Mouse (Mus musculus): ENCODE results near the gene Colec11. TPM values are rescaled to one million over a fixed set of nuclear protein-coding genes. Genes with fewer than 3 reads are reported as not detected.

Colec11 gene
- polyA plus RNA-seq, 1 experiment from 2014 or later: 1.8 TPM

DNA sequence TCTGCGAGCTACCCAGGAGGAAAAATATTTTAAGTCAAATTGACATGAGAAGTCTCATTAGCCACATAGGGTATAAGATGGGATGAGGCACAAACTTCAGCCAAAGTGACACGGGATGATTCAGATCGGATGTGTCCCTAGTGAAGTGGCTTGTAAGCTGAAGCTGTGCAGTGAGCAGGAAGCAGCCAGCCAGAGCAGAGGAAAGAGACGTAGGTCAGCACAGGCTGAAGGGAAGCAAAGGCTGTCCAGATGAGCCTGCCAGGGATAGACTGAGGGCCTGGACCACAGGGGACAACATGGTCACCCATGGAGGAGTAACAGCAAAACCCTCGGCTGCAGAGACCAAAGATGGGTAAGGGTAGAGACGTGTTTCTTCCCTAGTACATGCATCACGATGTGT lies 8.8 kb downstream of the Colec11 start:
- Histone ChIP-seq H3K36me3 (ENCODE audit: control insufficient read depth, insufficient read depth, low read length) (no peaks in the 10 kb centered on the region), H3K9ac (ENCODE audit: low read depth, low read length) (no peak overlapping the region), H3K4me3 (ENCODE audit: low read length) (no peak overlapping the region), H3K27me3 (replicated peaks; ENCODE audit: control insufficient read depth, insufficient read depth, low read length) (no peaks in the 10 kb centered on the region), H3K27ac (ENCODE audit: low read length) (no peak overlapping the region), H3K4me2 (ENCODE audit: low read depth, low read length) (no peak overlapping the region), H3K4me1 (ENCODE audit: control insufficient read depth, insufficient read depth, low read length) (0 out of 2 replicates have a peak, but pooled peaks cover 4% of the 10 kb centered on the region), H3K9me3 (ENCODE audit: control insufficient read depth, low read length) (no peaks in the 10 kb centered on the region)
- WGBS: 62% methylated on average over 7 of the region's 7 CpGs
- no peak for ATAC-seq

DNA sequence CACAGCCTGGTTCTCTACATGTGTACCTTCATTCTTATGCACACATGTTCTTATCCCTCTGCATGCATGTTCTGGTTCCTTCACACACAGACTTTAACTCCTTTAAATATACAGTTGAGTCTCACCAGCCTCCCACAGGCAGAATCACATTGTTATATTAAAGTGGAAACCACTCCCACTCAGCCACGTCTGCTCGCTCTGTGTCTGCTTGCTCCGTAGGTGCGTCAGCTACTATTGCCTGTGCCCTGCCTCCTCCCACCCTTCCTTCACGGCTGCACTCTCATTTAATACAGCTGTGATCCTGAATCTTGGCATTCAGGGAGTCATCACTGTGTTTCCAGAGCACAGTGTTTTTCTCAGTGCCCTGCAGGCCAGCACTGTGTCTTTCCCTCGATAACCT lies 10.8 kb downstream of the Colec11 start:
- no peak for ATAC-seq
- H3K4me2 ChIP-seq (ENCODE audit: low read depth, low read length): no peak overlapping the region
- no peaks in the 10 kb centered on the region for H3K9me3 ChIP-seq (ENCODE audit: control insufficient read depth, low read length)
- no peak overlapping the region for H3K4me3 ChIP-seq (ENCODE audit: low read length)
- H3K36me3 ChIP-seq (ENCODE audit: control insufficient read depth, insufficient read depth, low read length): no peaks in the 10 kb centered on the region
- H3K27me3 ChIP-seq (replicated peaks; ENCODE audit: control insufficient read depth, insufficient read depth, low read length): no peaks in the 10 kb centered on the region
- 0 out of 2 replicates have a peak, but pooled peaks cover 4% of the 10 kb centered on the region for H3K4me1 ChIP-seq (ENCODE audit: control insufficient read depth, insufficient read depth, low read length)
- 52% methylated on average over 6 of the region's 6 CpGs for WGBS
- no peak overlapping the region for H3K9ac ChIP-seq (ENCODE audit: low read depth, low read length)
- no peak overlapping the region for H3K27ac ChIP-seq (ENCODE audit: low read length)

DNA sequence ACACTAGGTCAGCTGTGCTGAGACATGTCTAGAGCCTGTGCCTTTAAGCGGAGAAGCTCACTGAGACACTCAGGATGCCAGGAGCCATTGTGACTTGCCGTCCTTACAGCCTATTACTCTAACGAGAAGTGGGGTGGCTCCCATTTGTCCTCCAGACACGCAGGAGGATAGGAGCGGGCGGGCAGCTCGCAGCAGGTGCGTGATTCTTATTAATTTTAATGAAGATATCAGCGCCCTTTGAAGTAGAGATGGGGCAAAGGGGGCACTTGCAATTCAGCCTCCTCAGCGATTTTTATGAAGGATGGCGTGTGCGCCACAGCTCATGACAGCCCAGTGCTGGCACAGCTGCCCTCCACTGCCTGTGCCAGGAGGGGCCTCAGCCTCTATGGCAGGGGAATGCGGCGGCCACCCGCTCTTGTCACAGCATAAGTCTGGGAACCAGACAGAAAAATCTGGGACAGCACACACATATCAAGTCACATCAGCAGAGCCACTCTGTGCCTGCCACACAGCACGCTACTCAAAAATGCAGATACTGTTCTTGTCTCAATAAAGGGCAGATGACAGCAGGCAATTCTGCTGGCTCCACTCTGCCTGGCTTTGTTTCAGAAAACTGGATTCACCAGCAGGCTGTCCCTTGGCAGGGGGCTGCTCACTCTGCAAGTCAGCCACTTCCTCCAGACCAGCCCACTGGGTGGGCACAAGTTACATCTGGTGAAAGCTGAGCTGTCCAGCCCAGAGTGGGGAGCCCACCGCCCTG lies 15.5 kb downstream of the Colec11 start:
- no peak for ATAC-seq
- Histone ChIP-seq H3K4me2 (ENCODE audit: low read depth, low read length) (no peak overlapping the region), H3K9me3 (ENCODE audit: control insufficient read depth, low read length) (no peaks in the 10 kb centered on the region), H3K4me3 (ENCODE audit: low read length) (no peak overlapping the region), H3K27me3 (replicated peaks; ENCODE audit: control insufficient read depth, insufficient read depth, low read length) (no peaks in the 10 kb centered on the region), H3K27ac (ENCODE audit: low read length) (no peak overlapping the region), H3K4me1 (ENCODE audit: control insufficient read depth, insufficient read depth, low read length) (no peaks in the 10 kb centered on the region), H3K9ac (ENCODE audit: low read depth, low read length) (no peak overlapping the region), H3K36me3 (ENCODE audit: control insufficient read depth, insufficient read depth, low read length) (no peaks in the 10 kb centered on the region)
- WGBS: 60% methylated on average over 17 of the region's 17 CpGs

DNA sequence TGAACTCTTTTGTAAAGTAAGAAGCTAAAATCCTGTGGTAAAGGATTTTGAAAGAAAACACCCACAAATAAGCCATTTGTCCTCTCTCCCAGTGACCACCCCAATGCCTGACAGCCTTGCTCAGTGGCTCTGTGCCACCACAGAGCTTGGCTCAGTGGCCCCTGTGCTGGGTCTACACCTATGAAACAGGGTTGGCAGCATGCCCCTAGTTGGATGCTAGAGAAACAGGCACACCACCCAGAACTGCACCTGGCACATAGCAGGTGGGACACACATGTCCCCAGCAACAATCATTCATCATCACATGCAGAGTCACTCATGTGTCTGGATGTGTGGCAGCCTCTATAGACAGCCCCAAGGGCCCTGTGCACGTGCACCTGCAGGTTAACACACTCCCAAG lies 19.7 kb downstream of the Colec11 start:
- Histone ChIP-seq H3K4me2 (ENCODE audit: low read depth, low read length) (no peak overlapping the region), H3K9ac (ENCODE audit: low read depth, low read length) (no peak overlapping the region), H3K4me3 (ENCODE audit: low read length) (no peak overlapping the region), H3K4me1 (ENCODE audit: control insufficient read depth, insufficient read depth, low read length) (no peaks in the 10 kb centered on the region), H3K27ac (ENCODE audit: low read length) (no peak overlapping the region), H3K36me3 (ENCODE audit: control insufficient read depth, insufficient read depth, low read length) (no peaks in the 10 kb centered on the region), H3K9me3 (ENCODE audit: control insufficient read depth, low read length) (no peaks in the 10 kb centered on the region), H3K27me3 (replicated peaks; ENCODE audit: control insufficient read depth, insufficient read depth, low read length) (no peaks in the 10 kb centered on the region)
- WGBS: 59% methylated on average over 1 of the region's 1 CpGs
- ATAC-seq: no peak

DNA sequence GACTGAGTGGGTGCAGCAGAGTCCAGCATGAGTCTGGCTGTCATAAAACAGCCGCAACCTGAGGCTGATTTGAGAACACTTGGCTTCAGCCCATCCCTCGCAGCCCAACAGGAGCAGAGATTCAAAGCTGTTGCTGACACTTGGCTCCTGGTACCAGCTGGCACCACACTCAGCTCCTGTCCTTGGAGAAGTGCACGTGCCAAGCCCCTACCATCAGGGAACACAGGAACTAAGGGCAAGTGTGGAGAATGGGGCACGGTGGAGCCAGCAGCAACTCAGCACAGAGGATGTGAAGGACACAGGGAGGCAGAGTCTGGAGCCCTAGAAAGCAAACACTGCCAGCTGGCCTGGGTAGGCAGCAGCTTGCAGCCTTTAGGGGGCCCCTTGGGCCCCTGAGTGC lies 20.9 kb downstream of the Colec11 start:
- Histone ChIP-seq H3K4me2 (ENCODE audit: low read depth, low read length) (no peak overlapping the region), H3K27ac (ENCODE audit: low read length) (no peak overlapping the region), H3K9ac (ENCODE audit: low read depth, low read length) (no peak overlapping the region), H3K4me1 (ENCODE audit: control insufficient read depth, insufficient read depth, low read length) (no peaks in the 10 kb centered on the region), H3K9me3 (ENCODE audit: control insufficient read depth, low read length) (no peaks in the 10 kb centered on the region), H3K36me3 (ENCODE audit: control insufficient read depth, insufficient read depth, low read length) (no peaks in the 10 kb centered on the region), H3K4me3 (ENCODE audit: low read length) (no peak overlapping the region), H3K27me3 (replicated peaks; ENCODE audit: control insufficient read depth, insufficient read depth, low read length) (no peaks in the 10 kb centered on the region)
- WGBS: 16% methylated on average over 4 of the region's 4 CpGs
- ATAC-seq: no peak

DNA sequence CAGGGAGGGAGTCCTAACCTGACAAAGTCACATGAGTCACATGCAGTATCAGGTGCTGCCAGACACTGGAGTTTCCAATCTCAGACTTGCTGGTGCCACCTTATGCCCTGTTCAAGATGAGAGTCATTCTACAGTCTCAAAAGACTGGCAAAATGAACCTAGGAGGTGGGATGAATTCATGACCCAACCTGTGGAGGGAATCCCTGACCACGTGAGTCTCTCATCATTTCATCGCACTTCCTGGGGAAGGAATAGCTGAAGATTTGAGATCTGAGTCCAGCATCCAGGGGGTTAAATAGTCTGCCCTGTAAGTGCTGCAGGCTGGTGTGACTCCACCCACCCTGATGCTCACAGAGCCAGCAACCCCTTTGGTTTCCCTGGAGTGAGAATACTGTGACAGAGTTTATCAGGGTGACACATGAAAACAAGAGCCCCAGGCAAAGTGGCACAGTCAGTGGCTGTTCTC lies 24.6 kb downstream of the Colec11 start:
- Histone ChIP-seq H3K9me3 (ENCODE audit: control insufficient read depth, low read length) (no peaks in the 10 kb centered on the region), H3K4me3 (ENCODE audit: low read length) (no peak overlapping the region), H3K27ac (ENCODE audit: low read length) (no peak overlapping the region), H3K4me2 (ENCODE audit: low read depth, low read length) (no peak overlapping the region), H3K9ac (ENCODE audit: low read depth, low read length) (no peak overlapping the region), H3K4me1 (ENCODE audit: control insufficient read depth, insufficient read depth, low read length) (no peaks in the 10 kb centered on the region), H3K27me3 (replicated peaks; ENCODE audit: control insufficient read depth, insufficient read depth, low read length) (no peaks in the 10 kb centered on the region), H3K36me3 (ENCODE audit: control insufficient read depth, insufficient read depth, low read length) (no peaks in the 10 kb centered on the region)
- no peak for ATAC-seq
- WGBS: 53% methylated on average over 2 of the region's 2 CpGs

DNA sequence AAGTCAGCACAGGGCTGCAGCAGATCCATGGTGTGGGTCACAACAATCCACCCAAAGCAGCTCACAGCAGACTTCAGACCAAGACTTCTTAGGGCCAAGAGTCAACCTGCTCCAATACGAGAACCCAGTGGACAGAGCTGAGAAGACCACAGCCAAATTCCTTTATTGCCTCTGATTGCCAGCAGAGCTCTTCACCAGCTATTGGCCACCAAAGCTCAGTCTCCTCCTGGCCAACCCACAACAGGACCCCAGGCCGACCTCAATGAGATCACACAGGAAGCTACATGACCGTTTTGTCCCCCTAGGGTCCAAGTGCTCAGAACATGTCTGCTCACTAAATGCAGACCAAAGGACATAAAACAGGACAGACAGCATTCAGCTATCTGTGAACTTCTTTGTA lies 25.1 kb downstream of the Colec11 start:
- Histone ChIP-seq H3K9ac (ENCODE audit: low read depth, low read length) (no peak overlapping the region), H3K9me3 (ENCODE audit: control insufficient read depth, low read length) (no peaks in the 10 kb centered on the region), H3K27me3 (replicated peaks; ENCODE audit: control insufficient read depth, insufficient read depth, low read length) (no peaks in the 10 kb centered on the region), H3K4me3 (ENCODE audit: low read length) (no peak overlapping the region), H3K27ac (ENCODE audit: low read length) (no peak overlapping the region), H3K4me1 (ENCODE audit: control insufficient read depth, insufficient read depth, low read length) (no peaks in the 10 kb centered on the region), H3K4me2 (ENCODE audit: low read depth, low read length) (no peak overlapping the region), H3K36me3 (ENCODE audit: control insufficient read depth, insufficient read depth, low read length) (no peaks in the 10 kb centered on the region)
- no peak for ATAC-seq
- 52% methylated on average over 3 of the region's 3 CpGs for WGBS

DNA sequence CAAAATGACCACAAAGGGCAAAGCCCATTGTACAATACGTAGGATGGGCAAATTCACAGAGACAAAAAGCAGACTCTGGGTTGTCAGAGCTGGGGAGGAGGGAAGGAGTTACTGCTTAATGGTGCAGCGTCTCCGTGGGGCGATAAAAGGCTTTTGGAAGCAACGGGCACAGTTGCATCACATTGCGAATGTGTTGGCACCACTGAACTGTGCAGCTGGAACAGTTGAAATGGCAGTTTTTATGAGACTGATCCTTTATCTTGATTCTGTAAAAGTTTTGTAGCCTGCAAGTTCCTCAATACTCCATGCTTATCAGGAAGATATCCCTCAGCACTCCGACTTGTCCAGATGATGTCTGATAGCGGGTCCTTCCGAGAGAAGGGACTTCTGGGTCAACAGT lies 25.5 kb downstream of the Colec11 start:
- Histone ChIP-seq H3K9me3 (ENCODE audit: control insufficient read depth, low read length) (no peaks in the 10 kb centered on the region), H3K27ac (ENCODE audit: low read length) (no peak overlapping the region), H3K27me3 (replicated peaks; ENCODE audit: control insufficient read depth, insufficient read depth, low read length) (no peaks in the 10 kb centered on the region), H3K36me3 (ENCODE audit: control insufficient read depth, insufficient read depth, low read length) (no peaks in the 10 kb centered on the region), H3K4me2 (ENCODE audit: low read depth, low read length) (no peak overlapping the region), H3K9ac (ENCODE audit: low read depth, low read length) (no peak overlapping the region), H3K4me3 (ENCODE audit: low read length) (no peak overlapping the region), H3K4me1 (ENCODE audit: control insufficient read depth, insufficient read depth, low read length) (no peaks in the 10 kb centered on the region)
- ATAC-seq: no peak
- 81% methylated on average over 9 of the region's 9 CpGs for WGBS

DNA sequence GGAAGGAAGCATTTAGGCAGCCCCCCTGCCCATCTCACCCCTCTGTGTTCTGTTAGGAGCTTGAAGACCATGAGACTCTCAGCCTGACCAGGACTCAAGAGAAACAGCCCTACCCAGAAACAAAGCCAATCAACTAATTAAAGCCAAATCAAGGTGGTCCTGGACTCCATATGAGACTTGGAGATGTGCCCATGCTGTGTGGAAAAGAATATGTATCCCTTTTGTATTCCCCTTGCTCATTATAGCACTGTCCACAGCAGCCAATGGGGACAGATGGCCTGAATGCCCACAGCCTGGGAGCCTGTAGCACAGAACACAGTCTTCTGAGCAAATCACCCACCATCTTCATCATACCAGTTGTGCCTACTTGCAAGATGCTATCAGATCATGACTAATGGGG lies 26.3 kb downstream of the Colec11 start:
- ATAC-seq: no peak
- Histone ChIP-seq H3K4me3 (ENCODE audit: low read length) (no peak overlapping the region), H3K9ac (ENCODE audit: low read depth, low read length) (no peak overlapping the region)

DNA sequence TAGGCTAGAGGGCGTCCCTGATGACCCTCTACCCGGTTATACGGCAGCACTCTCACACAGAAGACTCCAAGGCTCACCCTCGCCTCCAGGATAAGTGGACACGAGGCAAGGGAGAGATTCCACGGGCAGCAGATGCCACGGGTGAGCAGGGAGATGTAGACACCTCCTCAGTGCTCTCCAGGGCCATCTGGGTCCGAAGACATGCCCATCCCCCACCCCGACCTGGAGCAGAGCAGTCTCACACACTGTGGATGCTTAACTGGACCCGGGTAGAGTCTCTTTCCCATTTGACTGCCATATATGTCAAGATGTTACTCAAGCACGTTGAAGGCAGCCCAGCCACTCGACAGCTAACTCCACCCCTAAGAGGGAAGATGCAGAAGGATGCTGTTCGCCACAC lies 32.7 kb downstream of the Colec11 start:
- 0 out of 2 replicates have a peak, but pooled peaks cover 3% of the 10 kb centered on the region for H3K4me1 ChIP-seq (ENCODE audit: control insufficient read depth, insufficient read depth, low read length)
- H3K27ac ChIP-seq (ENCODE audit: low read length): no peak overlapping the region
- no peaks in the 10 kb centered on the region for H3K9me3 ChIP-seq (ENCODE audit: control insufficient read depth, low read length)
- no peak for ATAC-seq
- H3K36me3 ChIP-seq (ENCODE audit: control insufficient read depth, insufficient read depth, low read length): no peaks in the 10 kb centered on the region
- H3K4me2 ChIP-seq (ENCODE audit: low read depth, low read length): no peak overlapping the region
- WGBS: 49% methylated on average over 13 of the region's 13 CpGs
- no peak overlapping the region for H3K9ac ChIP-seq (ENCODE audit: low read depth, low read length)
- H3K4me3 ChIP-seq (ENCODE audit: low read length): no peak overlapping the region
- no peaks in the 10 kb centered on the region for H3K27me3 ChIP-seq (replicated peaks; ENCODE audit: control insufficient read depth, insufficient read depth, low read length)

More for the DNA sequence above, 26.3 kb downstream of the Colec11 start:
- H3K9me3 ChIP-seq (ENCODE audit: control insufficient read depth, low read length): no peaks in the 10 kb centered on the region
- H3K27ac ChIP-seq (ENCODE audit: low read length): no peak overlapping the region
- H3K36me3 ChIP-seq (ENCODE audit: control insufficient read depth, insufficient read depth, low read length): no peaks in the 10 kb centered on the region
- H3K4me1 ChIP-seq (ENCODE audit: control insufficient read depth, insufficient read depth, low read length): no peaks in the 10 kb centered on the region
- no peak overlapping the region for H3K4me2 ChIP-seq (ENCODE audit: low read depth, low read length)
- no peaks in the 10 kb centered on the region for H3K27me3 ChIP-seq (replicated peaks; ENCODE audit: control insufficient read depth, insufficient read depth, low read length)
